Mouse (Mus musculus): ENCODE measurements around the gene Lin7c.

Gene Lin7c

DNA sequence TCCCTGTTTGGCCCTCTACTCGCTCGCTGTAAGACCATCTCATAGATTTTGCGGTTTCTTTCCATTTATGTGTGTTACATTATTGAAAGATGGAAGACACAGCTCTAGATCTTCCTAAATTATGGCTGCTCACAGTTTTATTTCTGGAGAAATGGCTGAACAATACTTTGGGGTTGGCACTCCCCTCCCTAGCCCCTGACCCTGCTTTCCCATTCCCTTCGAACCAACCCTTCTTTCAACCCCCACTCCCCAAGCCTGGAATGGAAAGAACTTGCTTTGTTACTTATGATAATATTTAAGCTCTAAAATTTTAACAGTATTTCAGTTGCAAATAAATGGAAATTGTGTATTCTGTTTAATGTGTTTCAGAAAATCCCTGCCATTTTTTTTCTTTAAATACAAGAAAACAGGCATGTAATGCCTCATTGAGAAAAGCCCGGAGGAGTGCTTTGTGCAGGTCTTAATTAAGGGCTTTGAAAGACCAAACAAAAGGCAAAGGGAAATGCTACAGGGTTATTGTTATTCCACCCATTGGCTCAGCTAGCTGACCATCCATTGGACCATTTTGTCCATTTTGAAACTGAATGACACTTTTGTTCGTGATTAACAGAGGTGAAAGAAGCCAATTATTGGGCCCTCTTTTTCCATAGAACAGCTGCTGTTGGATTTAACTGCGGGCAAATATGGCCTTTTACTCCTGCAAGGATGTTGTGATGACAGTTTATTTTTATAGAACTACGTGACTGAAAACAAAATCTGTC, 52.3 kb downstream of the Lin7c start:
- no peak for DNase-seq (ENCODE audit: low spot score)

DNA sequence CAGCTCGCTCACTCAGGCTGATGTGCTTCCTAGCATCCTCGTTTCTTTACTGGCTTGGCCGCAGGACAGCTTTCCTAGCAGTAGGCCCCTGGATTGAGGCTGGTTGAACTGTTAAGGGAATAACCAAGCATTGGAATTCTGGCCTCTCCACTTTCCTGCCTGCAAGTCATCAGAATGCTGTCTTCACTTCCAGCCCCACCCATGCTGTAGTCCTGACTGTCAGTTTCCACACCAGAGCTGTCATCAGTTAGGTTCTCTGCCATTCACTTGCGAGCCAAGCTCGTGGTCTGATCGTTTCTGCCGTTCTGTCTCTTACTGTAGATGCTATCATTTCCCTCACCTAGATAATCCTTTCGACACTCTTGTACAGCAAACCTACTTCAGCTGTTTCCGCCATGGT, 54.3 kb downstream of the Lin7c start:
- no peak for DNase-seq (ENCODE audit: low spot score)

DNA sequence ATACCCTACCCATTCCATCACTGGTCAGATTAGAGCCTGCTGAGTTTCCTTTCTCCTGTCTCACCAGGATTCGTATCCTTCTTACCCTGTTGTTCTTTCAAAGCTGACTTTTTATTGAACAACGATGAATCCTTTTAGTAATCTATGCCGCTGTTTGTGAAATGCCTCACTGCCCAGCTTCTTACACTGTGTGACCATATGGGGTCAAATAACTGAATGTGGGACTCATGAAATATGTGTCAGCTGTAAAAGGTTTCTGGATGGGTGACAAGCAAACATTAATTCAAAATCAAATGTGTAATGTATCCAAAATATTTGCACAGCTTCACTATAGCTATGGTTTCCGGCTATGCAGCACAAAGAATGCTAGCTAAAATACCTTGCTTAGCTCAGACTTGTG, 54.9 kb downstream of the Lin7c start:
- DNase-seq (ENCODE audit: low spot score), result no peak

DNA sequence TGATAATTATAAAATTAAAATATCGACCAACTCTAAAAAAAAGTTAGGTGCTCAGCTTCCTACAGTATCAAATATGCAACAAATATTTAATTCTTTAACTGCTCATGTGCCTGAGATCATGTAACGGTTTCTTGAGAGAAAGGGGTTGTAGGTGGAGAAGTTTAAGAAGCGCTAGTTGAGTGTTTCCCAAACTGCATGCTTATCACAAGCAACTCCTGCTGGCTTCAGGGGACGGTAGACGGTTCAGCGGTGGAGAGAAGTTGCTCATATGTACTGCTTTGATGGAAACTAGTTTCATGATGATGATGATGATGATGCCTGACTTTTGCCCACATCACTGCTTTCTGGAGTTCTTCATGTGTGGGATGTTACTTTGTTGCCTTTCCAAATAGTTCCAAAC, 55.8 kb downstream of the Lin7c start:
- no peak for DNase-seq (ENCODE audit: low spot score)

DNA sequence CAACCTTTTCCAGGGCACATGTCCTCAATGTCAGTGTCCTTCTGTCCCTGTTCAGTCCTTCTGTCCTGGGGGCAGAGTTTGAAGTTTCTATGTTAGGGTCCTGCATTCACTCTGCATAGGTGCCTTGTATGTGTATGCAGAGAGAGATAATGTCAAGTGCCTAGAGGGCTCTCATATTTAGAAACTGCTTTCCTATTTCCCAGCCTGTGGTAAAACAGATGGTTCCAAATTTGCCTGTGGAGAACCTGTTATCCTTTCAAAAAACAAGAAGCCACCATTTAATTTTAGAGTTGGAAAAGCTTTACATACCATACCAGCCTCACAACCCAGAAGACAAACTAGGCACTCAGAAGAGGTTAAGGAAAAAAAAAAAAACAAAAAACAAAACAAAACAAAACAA, 58.9 kb downstream of the Lin7c start:
- no peak for DNase-seq (ENCODE audit: low spot score)

DNA sequence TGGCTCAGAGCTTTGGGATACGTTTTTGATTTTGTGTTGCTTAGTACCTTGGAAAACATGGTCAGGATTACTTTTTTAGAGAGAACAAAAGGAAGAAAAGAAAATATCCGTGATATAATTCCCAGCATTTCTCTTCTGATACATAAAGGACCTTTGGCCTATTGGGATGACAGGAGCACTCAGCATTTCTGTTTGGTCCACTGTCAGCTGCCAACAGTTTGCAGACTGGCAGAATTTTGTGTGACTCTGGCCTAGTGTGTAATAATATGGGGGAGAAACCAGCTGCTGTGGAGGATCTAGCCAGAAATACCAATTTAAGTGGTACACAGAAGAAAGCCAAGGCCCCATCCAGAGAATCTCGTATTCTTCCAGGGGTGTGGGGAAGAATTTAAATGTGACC, 59.7 kb downstream of the Lin7c start:
- DNase-seq (ENCODE audit: low spot score), result no peak
